Mouse (Mus musculus): ENCODE results near the gene Scml4.

GRCm38 (mm10) chr10:42994331-42994782 is 134.2 kb downstream of the Scml4 start:
- TF ChIP-seq GATA1 (IDR thresholded peaks at IDR 0.05; ENCODE audit: low read length): no peak
- no peak for TF ChIP-seq TAL1 (IDR thresholded peaks at IDR 0.05; ENCODE audit: low read length)

All from erythroblast, embryonic 14.5 days (primary cell).